Comparison of ENCODE assay signal across 29 mouse cellular contexts in genomic region chr5:126723304-126724295, GRCm38 (mm10).
DNase-seq lines count a peak whose midpoint lies in the region; ATAC-seq and TF ChIP-seq lines count a peak whose summit lies in the region.
"Had no signal": no experiment of that assay in that cellular context is flagged by ENCODE, and none has a peak within 500 bp of the region (broad histone marks: within the 10 kb centered on the region; RNA-seq: fewer than 3 reads in every experiment).

No protein-coding gene starts in this region.

- no peak overlapping the region for H3K4me3 ChIP-seq in kidney, embryonic 15.5 days (replicated peaks)
- no peak overlapping the region for H3K4me3 ChIP-seq in embryonic facial prominence, embryonic 11.5 days (ENCODE audit: low read depth, low read length)
- H3K4me3 ChIP-seq: heart, embryonic 10.5 days; heart, embryonic 15.5 days; hindbrain, embryonic 12.5 days; intestine, embryonic 15.5 days; limb, embryonic 12.5 days; liver, embryonic 15.5 days; neural tube, embryonic 13.5 days had no signal

- H3K4me1 ChIP-seq in kidney, embryonic 15.5 days = peaks cover 5% of the 10 kb centered on the region
- H3K4me1 ChIP-seq in embryonic facial prominence, embryonic 11.5 days (ENCODE audit: control insufficient read depth, insufficient read depth, low read length) = no peaks in the 10 kb centered on the region
- H3K4me1 ChIP-seq: heart, embryonic 10.5 days; heart, embryonic 15.5 days; hindbrain, embryonic 12.5 days; intestine, embryonic 15.5 days; liver, embryonic 15.5 days; neural tube, embryonic 13.5 days had no signal

- ATAC-seq in kidney, embryonic 15.5 days (replicated peaks; ENCODE audit: low FRiP score) = peak; percentile 36; the same call in 1 of the 2 replicates
- peak; percentile 47; the same call in 1 of the 2 replicates for ATAC-seq in embryonic facial prominence, embryonic 11.5 days (replicated peaks; ENCODE audit: insufficient number of reproducible peaks, low FRiP score, low TSS enrichment, low read depth)
- ATAC-seq: activated CD4-positive, CD25-positive, alpha-beta regulatory T cell, adult 4 months; forebrain, postnatal 0 days; hindbrain, postnatal 0 days; intestine, embryonic 15.5 days; midbrain, embryonic 16.5 days had no signal

- H3K27ac ChIP-seq in kidney, embryonic 15.5 days = no peak overlapping the region
- H3K27ac ChIP-seq in embryonic facial prominence, embryonic 11.5 days (replicated peaks; ENCODE audit: low read depth, low read length) = no peak overlapping the region
- H3K27ac ChIP-seq: heart, embryonic 10.5 days; heart, embryonic 15.5 days; hindbrain, embryonic 12.5 days; hindbrain, postnatal 0 days; intestine, embryonic 15.5 days; limb, embryonic 12.5 days; liver, embryonic 15.5 days; neural tube, embryonic 13.5 days had no signal

- no peaks in the 10 kb centered on the region for H3K36me3 ChIP-seq in kidney, embryonic 15.5 days
- no peaks in the 10 kb centered on the region for H3K36me3 ChIP-seq in embryonic facial prominence, embryonic 11.5 days (replicated peaks; ENCODE audit: control insufficient read depth, insufficient read depth, low read depth, low read length)
- H3K36me3 ChIP-seq: heart, embryonic 10.5 days; heart, embryonic 15.5 days; hindbrain, embryonic 12.5 days; intestine, embryonic 15.5 days; limb, embryonic 12.5 days; liver, embryonic 15.5 days; neural tube, embryonic 13.5 days had no signal

- no peaks in the 10 kb centered on the region for H3K27me3 ChIP-seq in kidney, embryonic 15.5 days
- no peaks in the 10 kb centered on the region for H3K27me3 ChIP-seq in embryonic facial prominence, embryonic 11.5 days (ENCODE audit: control insufficient read depth, insufficient read depth, low read length)
- H3K27me3 ChIP-seq: heart, embryonic 15.5 days; hindbrain, embryonic 12.5 days; intestine, embryonic 15.5 days; limb, embryonic 12.5 days; liver, embryonic 15.5 days; neural tube, embryonic 13.5 days had no signal

- no peak for TF ChIP-seq CTCF in brain, embryonic 14.5 days (IDR thresholded peaks at IDR 0.05; ENCODE audit: borderline replicate concordance, extremely low read depth, insufficient read depth, insufficient read length)

- H3K9ac ChIP-seq in kidney, embryonic 15.5 days = no peak overlapping the region
- no peak overlapping the region for H3K9ac ChIP-seq in embryonic facial prominence, embryonic 11.5 days (replicated peaks; ENCODE audit: low read length)
- H3K9ac ChIP-seq: forebrain, postnatal 0 days; heart, embryonic 15.5 days; hindbrain, embryonic 12.5 days; intestine, embryonic 15.5 days; limb, embryonic 12.5 days; liver, embryonic 15.5 days; lung, embryonic 14.5 days; neural tube, embryonic 13.5 days had no signal

- no peak for DNase-seq in kidney, adult 11 months
- DNase-seq in brain, embryonic 14.5 days (ENCODE audit: low read depth) = peak; percentile 65
- peak; percentile 66 for DNase-seq in embryonic facial prominence, embryonic 11.5 days (ENCODE audit: low spot score)
- peak; percentile 72 for DNase-seq in retina, postnatal 1 day
- DNase-seq in adrenal gland, adult 2 months = no peak
- DNase-seq: adrenal gland, postnatal 10 days; B cell, adult 2 months; cerebellum, adult 11-12 months; cerebellum, adult 9-11 months; embryo, embryonic 11 days; forebrain, postnatal 0 days; gastrocnemius, postnatal 14 days; kidney, adult 9 months; lung, embryonic 14.5 days; lung, postnatal 14 days; right cerebral cortex, postnatal 14 days; thymus, postnatal 4 days had no signal

- H3K4me2 ChIP-seq in kidney, embryonic 15.5 days = no peak overlapping the region
- no peak overlapping the region for H3K4me2 ChIP-seq in embryonic facial prominence, embryonic 11.5 days (ENCODE audit: low read depth, low read length)
- H3K4me2 ChIP-seq: heart, embryonic 15.5 days; hindbrain, embryonic 12.5 days; intestine, embryonic 15.5 days; limb, embryonic 12.5 days; liver, embryonic 15.5 days; lung, embryonic 14.5 days; midbrain, embryonic 11.5 days; neural tube, embryonic 13.5 days had no signal

- 44% methylated on average over 10 of the region's 10 CpGs for WGBS in kidney, embryonic 15.5 days
- WGBS in embryonic facial prominence, embryonic 11.5 days = 39% methylated on average over 10 of the region's 10 CpGs

- H3K9me3 ChIP-seq in kidney, embryonic 15.5 days (replicated peaks) = no peaks in the 10 kb centered on the region
- H3K9me3 ChIP-seq in embryonic facial prominence, embryonic 11.5 days (replicated peaks; ENCODE audit: control insufficient read depth, low read length) = no peaks in the 10 kb centered on the region
- H3K9me3 ChIP-seq: heart, embryonic 10.5 days; heart, embryonic 15.5 days; hindbrain, embryonic 12.5 days; intestine, embryonic 15.5 days; limb, embryonic 12.5 days; liver, embryonic 15.5 days; neural tube, embryonic 13.5 days had no signal

- TF ChIP-seq POLR2A in brain, embryonic 14.5 days (IDR thresholded peaks at IDR 0.05; ENCODE audit: borderline replicate concordance, extremely low read depth, insufficient read depth, insufficient read length, poor library complexity, severe bottlenecking) = no peak

Comparison
In these comparisons a context has a peak if more than half of its experiments do, and no peak if none do; other contexts are left out.
1. DNase-seq: peak in brain, embryonic 14.5 days (single experiment), embryonic facial prominence, embryonic 11.5 days (single experiment) and retina, postnatal 1 day (single experiment); none in kidney, adult 11 months (single experiment) and adrenal gland, adult 2 months (single experiment).